Mouse (Mus musculus): ENCODE results near the gene Clpsl2. TPM values are rescaled to one million over a fixed set of nuclear protein-coding genes. Genes with fewer than 3 reads are reported as not detected.

The Clpsl2 gene
- total RNA-seq, 1 experiment from 2014 or later: not detected

- ATAC-seq (replicated peaks; ENCODE audit: low read depth, poor library complexity, severe bottlenecking): no peak
Observed at GRCm38 (mm10) chr17:28519827-28520226, 29.4 kb upstream of the Clpsl2 start.

- ATAC-seq (replicated peaks; ENCODE audit: low read depth, poor library complexity, severe bottlenecking): no peak
Observed at GRCm38 (mm10) chr17:28520561-28520960, 28.6 kb upstream of the Clpsl2 start.

GRCm38 (mm10) chr17:28521071-28521726, 28.0 kb upstream of the Clpsl2 start:
- no peak for ATAC-seq (replicated peaks; ENCODE audit: low read depth, poor library complexity, severe bottlenecking)

DNA sequence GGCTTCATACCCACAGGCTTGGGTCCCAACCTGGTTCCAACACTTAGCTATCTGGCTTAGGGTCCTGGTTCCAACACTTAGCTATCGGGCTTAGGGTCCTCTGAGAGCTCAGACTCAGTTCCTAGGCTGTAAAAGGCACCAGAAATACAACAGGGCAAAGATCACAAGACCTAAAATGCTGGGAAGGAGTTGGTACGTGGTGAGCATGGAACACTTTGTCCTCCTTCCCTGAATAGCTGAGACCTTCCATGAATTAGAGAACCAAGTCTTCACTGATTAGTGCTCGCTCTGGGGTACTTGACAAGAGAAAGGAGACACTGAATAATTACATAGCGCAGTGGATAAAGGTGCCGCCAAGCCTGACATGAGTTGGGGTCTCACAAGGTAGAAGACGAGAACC, 27.3 kb upstream of the Clpsl2 start:
- ATAC-seq (replicated peaks; ENCODE audit: low read depth, poor library complexity, severe bottlenecking): no peak

DNA sequence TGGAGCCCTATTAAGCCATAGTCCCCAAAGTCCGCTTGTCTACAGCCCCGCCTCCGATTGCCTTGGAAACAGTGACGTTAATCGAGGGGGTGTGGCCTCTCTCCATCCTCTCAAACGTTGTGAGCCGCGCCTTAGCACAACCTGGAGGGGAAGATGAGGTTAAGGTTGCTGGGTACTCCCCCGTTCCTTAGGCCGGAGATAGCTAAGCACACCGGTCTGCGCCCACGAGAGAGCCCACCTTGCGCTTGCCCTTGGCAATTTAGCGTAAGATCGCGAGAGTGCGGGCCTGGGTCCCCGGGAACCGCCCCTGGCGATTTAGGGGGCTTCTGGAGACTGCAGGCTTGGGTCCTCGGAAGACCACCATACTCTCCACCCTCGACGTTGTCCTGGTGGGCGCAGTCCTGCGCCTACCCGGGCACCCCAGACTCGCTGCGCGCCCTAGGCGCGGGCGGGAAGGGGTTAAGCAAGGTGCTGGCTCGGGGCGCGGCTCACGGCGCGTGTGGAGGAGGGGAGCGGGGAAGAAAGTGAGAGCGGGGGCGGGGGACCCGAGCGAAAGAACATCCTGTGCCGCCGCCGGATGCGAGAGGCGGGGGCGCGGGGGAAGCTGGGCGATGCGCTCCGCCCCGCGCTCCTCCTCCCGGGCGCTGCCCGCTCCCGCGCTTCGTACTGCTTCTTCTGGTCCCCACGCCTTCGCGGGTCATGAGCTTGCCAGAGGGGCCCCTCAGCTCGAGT, 26.4 kb upstream of the Clpsl2 start:
- ATAC-seq (replicated peaks; ENCODE audit: low read depth, poor library complexity, severe bottlenecking): peak; percentile 48

DNA sequence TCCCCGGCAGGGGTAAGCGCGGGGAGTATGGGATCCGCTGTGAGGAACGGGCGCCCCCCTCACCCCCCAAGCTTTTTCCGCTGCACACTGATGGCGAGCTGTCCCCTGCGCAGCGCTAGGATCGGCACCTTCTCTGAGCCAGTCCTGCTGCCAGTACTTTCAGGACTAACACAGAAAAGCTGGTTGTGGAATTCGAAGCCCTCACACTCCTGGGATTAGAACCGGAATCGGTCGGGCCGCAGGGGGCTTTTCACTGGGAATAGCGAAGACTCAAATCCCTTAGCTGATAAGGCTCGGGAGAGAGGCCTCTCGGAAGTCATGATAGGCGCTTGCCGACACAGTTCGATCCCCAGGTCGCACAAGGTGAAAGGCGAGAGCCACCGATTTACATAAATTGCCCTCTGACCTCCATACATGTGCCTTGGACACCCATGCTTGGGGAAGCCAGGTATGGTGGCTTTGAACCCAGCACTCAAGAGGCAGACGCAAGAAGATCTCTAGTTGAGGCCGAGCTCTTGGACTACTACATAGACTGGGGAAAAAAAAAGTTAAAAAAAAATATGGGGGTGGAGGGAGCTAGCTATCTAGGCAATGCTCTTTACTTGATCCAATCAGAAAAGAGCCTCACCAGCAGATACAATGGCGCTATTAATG, 25.7 kb upstream of the Clpsl2 start:
- no peak for ATAC-seq (replicated peaks; ENCODE audit: low read depth, poor library complexity, severe bottlenecking)

GRCm38 (mm10) chr17:28524009-28524695, 25.1 kb upstream of the Clpsl2 start:
- no peak for ATAC-seq (replicated peaks; ENCODE audit: low read depth, poor library complexity, severe bottlenecking)

DNA sequence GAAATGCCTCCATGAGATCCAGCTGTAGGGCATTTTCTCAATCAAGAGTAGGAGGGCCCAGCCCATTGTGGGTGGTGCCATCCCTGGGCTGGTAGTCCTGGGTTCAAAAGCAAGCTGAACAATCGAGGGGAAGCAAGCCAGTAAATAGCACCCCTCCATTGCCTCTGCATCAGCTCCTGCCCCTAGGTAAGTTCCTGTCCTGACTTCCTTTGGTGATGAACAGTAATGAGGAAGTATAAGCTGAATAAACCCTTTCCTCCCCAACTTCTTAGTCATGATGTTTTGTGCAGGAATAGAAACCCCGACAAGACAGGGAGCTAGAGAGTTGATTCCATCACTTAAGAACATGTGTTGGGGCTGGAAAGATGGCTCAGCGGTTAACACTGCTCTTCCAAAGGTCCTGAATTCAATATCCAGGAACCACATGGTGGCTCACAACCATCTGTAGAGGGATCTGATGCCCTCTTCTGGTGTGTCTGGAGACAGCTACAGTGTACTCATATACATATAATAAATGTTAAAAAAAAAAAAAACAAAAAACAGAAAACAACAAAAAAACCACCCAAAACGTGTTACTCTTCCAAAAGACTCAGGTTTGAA, 24.3 kb upstream of the Clpsl2 start:
- no peak for ATAC-seq (replicated peaks; ENCODE audit: low read depth, poor library complexity, severe bottlenecking)

- ATAC-seq (replicated peaks; ENCODE audit: low read depth, poor library complexity, severe bottlenecking): no peak
Observed at GRCm38 (mm10) chr17:28527184-28528042, 21.8 kb upstream of the Clpsl2 start.

GRCm38 (mm10) chr17:28528043-28528351, 21.2 kb upstream of the Clpsl2 start:
- ATAC-seq (replicated peaks; ENCODE audit: low read depth, poor library complexity, severe bottlenecking): peak; percentile 73

DNA sequence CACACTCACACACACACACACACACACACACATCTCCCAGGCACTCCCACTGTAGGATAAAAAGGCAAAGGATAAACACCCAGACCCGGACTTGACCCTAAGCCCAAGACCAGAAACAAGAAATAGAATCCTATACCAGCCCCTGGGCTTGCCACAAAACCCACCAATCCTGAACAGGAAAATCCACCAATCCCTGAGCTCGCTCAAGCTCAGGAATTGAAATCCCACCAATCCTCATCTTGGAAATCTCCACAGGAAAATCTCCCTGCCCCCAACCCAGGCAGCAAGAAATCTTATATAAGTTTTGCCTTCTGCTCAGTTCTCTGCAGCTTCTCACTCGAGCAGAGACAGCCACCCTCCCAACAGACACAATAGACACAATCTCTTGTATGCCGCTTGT, 20.1 kb upstream of the Clpsl2 start:
- no peak for ATAC-seq (replicated peaks; ENCODE audit: low read depth, poor library complexity, severe bottlenecking)

DNA sequence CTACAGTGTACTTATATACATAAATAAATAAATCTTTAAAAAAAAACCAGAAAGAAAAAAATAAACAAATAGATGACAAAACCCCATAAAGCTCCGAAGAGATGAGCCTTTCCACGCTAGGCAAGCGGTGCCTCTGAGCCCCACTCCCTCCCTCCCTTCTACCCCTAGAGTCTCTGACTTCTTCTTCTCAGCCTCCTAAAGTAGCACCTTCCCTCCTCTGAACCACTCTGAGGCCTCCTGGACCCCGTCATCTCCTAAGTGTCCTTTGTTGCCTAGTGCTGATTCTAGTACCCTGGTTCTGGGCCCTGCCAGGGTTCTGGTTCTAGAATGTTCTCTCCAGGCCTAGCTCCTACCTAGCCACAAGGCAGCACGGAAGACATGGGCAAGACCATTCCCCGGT, 18.7 kb upstream of the Clpsl2 start, which contains the start of gene Armc12:
Gene Armc12 (plus strand): TSS at position 301 of the 400 bp plus-strand sequence.
- ATAC-seq (replicated peaks; ENCODE audit: low read depth, poor library complexity, severe bottlenecking): no peak

- no peak for ATAC-seq (replicated peaks; ENCODE audit: low read depth, poor library complexity, severe bottlenecking)
Observed at GRCm38 (mm10) chr17:28531946-28532345, 17.3 kb upstream of the Clpsl2 start.

DNA sequence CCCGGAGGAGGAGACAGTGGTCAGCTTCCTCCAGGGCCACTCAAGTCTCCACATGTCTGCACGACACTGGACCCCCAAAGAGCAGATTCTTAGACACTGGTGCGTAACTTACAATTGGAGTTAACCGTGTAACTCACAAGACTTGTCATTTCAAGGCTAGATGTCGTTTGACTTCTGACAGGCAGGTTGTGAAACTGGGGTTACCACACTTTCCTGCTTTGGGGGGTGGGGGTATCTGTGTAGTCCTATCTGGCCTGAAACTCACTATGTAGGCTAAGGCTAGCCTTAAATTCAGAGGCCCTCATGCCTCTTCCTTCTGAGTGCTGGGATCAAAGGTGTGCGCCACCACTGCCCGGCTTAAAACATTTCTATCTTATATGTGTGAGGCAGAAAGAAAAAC, 16.7 kb upstream of the Clpsl2 start:
- no peak for ATAC-seq (replicated peaks; ENCODE audit: low read depth, poor library complexity, severe bottlenecking)

GRCm38 (mm10) chr17:28533327-28533726, 15.9 kb upstream of the Clpsl2 start:
- no peak for ATAC-seq (replicated peaks; ENCODE audit: low read depth, poor library complexity, severe bottlenecking)

DNA sequence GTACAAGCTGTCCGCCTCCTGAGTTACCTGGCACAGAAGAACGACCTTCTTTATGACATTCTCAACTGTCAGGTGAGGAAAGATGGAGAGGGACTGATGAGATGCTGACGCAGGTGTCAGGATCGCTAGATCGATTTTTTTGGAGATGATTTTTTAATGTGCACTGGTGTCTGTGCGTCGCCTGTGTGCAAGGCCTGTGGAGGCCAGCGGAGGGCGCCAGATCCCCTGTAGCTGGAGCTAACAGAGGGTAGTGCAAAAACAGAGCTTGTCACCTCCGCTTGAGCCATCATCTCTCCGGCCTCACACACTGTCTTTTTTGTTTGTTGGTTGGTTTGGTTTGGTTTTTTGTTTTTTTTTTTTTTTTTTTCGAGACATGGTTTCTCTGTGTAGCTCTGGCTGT, 11.3 kb upstream of the Clpsl2 start:
- ATAC-seq (replicated peaks; ENCODE audit: low read depth, poor library complexity, severe bottlenecking): no peak

DNA sequence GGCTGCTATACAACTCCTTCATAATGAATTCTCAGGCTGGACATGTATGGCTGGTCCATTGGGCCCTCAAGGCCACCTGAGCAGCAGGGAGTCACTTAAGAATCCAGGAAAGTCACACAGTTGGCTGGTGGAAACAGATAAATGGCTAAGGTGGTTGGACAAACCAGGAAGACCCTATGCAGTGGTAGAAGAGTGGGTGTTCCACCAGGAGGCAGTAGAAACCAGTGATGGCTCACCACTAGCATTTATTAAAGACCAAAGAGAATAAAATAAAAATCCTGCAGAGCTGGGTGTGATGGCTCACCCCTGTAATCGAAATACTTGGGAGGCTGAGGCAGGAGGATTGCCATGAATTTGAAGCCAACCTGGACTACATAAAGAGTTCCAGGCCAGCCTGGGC, 2.3 kb upstream of the Clpsl2 start:
- ATAC-seq (replicated peaks; ENCODE audit: low read depth, poor library complexity, severe bottlenecking): no peak

DNA sequence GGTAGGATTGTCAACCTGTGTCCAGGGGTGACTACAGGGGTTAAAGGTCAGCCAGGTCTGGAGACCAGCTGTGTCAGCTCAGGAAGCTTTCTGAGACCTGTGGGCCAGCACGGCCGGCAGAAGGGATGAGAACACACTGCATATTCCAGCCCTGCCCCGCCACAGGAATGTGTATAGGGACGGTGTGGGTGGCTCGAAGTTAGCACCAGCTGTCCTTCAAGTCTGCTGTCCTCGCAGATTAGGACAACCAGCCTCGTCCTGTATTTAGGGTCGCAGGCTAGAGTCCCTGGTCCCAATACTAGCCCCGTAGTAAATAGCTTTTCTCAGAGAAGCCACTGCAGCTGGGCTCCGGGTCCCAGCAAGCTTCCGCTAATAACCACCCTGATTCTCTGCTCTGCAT, 661 bp upstream of the Clpsl2 start:
- no peak for ATAC-seq (replicated peaks; ENCODE audit: low read depth, poor library complexity, severe bottlenecking)

- peak; percentile 76 for ATAC-seq (replicated peaks; ENCODE audit: low read depth, poor library complexity, severe bottlenecking)
Observed at GRCm38 (mm10) chr17:28553040-28553793, 4.0 kb downstream of the Clpsl2 start.

Measured in common myeloid progenitor, adult 5-6 weeks (primary cell).